Mouse (Mus musculus): ENCODE measurements at regions not wholly inside any gene's neighbourhood (a gene's known extent, or its start where the extent isn't known, plus 50 kb on each side); places are given as distances from the start of the nearest gene placed in this dataset.

DNA sequence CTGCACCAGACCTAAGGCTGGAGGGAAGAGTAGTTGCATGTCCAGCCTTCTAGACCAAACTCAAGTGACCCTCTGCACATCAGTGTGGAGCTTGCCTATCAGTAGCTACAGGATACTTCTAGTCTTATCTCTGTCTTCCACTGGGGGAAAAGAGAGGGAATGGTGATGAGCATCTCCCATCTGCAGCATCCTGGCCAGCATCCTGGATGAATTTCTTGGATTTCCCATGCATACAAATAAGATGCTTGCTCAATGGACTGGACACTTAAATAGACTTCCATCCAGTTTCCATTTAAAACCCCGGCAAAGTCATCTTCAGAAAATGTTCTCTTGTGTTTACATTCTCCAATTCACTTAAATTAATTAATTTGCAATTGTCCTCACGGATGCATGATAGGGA is 50.5 kb upstream of the Npas2 start:
- no peak overlapping the region for H3K27ac ChIP-seq (ENCODE audit: low read depth, low read length)
- H3K9me3 ChIP-seq (ENCODE audit: control insufficient read depth, low read length): no peaks in the 10 kb centered on the region
- no peak for DNase-seq (ENCODE audit: low spot score)
- H3K4me2 ChIP-seq: no peak overlapping the region
- no peak for ATAC-seq (replicated peaks; ENCODE audit: low FRiP score)
- H3K27me3 ChIP-seq (replicated peaks; ENCODE audit: control insufficient read depth, insufficient read depth, low read length): no peaks in the 10 kb centered on the region
- no peaks in the 10 kb centered on the region for H3K36me3 ChIP-seq (ENCODE audit: control insufficient read depth, insufficient read depth, low read length)
- WGBS: 80% methylated on average over 2 of the region's 2 CpGs
- H3K4me1 ChIP-seq (replicated peaks; ENCODE audit: control insufficient read depth, insufficient read depth, low read length): no peaks in the 10 kb centered on the region
- H3K4me3 ChIP-seq (ENCODE audit: low read depth, low read length): no peak overlapping the region
- H3K9ac ChIP-seq (ENCODE audit: low read depth, low read length): no peak overlapping the region

DNA sequence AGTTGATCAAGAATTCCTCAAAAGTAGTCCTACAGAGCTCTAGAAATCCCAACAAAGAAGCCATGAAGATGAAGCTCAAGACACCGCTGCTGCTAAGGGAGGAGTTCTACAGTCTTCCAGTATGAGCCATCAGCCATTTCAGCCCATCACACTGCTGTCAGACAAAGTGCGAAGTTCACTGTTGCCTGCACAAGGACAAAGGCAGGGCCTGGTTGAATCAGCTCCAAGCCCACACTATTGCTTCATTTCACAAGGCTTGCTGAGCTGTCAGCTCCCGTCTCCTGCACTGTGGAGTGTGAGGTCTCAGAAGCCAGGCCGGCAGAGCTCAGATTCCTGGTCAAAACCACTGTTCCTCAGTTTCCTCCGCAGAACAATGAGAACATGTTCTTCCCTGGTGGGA is 49.9 kb upstream of the Npas2 start:
- Histone ChIP-seq H3K36me3 (ENCODE audit: control insufficient read depth, insufficient read depth, low read length) (no peaks in the 10 kb centered on the region), H3K9ac (ENCODE audit: low read depth, low read length) (no peak overlapping the region), H3K27ac (ENCODE audit: low read depth, low read length) (no peak overlapping the region), H3K4me1 (replicated peaks; ENCODE audit: control insufficient read depth, insufficient read depth, low read length) (no peaks in the 10 kb centered on the region), H3K27me3 (replicated peaks; ENCODE audit: control insufficient read depth, insufficient read depth, low read length) (no peaks in the 10 kb centered on the region), H3K4me3 (ENCODE audit: low read depth, low read length) (no peak overlapping the region), H3K9me3 (ENCODE audit: control insufficient read depth, low read length) (no peaks in the 10 kb centered on the region), H3K4me2 (no peak overlapping the region)
- DNase-seq (ENCODE audit: low spot score) (no peak), ATAC-seq (replicated peaks; ENCODE audit: low FRiP score) (no peak)
- 82% methylated on average over 5 of the region's 5 CpGs for WGBS
